Mouse (Mus musculus) lung, postnatal 0 days (tissue): ENCODE measurements at regions not wholly inside any gene's neighbourhood (a gene's known extent, or its start where the extent isn't known, plus 50 kb on each side); places are given as distances from the start of the nearest gene placed in this dataset.

Source experiments
- CTCF ChIP-seq: IDR thresholded peaks from 2 replicates; pipeline ENCODE4 v1.5.1; 2016; ENCODE audit warnings: antibody characterized with exemption, mild to moderate bottlenecking
- EP300 ChIP-seq: IDR thresholded peaks from 2 replicates; pipeline ENCODE4 v1.6.1; 2016; ENCODE audit warnings: antibody characterized with exemption, mild to moderate bottlenecking, control low read depth

DNA sequence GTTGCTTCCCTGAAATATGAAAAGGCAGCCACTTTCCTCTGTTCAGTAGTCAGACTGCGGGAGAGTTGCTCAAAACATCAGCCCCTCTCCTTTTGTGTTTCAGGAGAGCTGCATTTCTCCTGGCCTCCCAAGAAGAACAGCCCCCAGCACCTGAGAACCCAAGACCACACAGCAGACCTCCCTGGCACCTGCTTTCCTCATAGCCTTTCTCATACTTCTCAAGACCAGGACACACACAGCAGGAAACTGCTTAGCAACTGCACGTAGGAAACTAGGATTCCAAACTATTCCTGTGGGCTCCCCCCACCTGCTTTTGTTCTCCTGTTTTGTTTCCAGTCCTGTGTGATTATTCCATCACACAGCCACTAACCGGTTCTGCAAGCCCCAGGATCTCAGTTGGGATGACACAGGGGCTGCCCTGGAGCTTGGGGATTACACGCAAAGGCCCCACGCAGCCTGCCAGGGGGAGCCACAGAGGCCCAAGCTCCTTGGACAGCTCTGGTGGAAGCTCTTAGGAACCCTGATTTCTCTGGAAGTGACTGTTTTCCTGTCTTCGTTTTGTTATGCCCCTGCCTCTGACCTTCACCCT is 519.6 kb upstream of the Klf4 start:
- TF ChIP-seq CTCF: peak; percentile 56
- TF ChIP-seq EP300: no peak
